Mouse (Mus musculus) stomach, embryonic 16.5 days (tissue): Measurements from ENCODE around the gene Olfr17. TPM values are rescaled to one million over a fixed set of nuclear protein-coding genes. Genes with fewer than 3 reads are reported as not detected.

Source experiments
- polyA plus RNA-seq: library from polyadenylated mRNA; unstranded; fragments of >200 nt; fragmentation: Nextera tagmentation; extraction: Ambion mirVana; gene quantifications from 2 replicates; pipeline ENCODE4 v1.2.1, GENCODE M21; 2015

The Olfr17 gene
- polyA plus RNA-seq, 1 experiment from 2014 or later: not detected

Other genes with a start within 250 kb of the Olfr17 start
- gene Olfr703, start 249.9 kb upstream of the Olfr17 start, polyA plus RNA-seq: not detected in 2 replicates
- not detected in 2 replicates for gene Olfr704, start 230.0 kb upstream of the Olfr17 start, polyA plus RNA-seq
- gene Olfr705, start 216.3 kb upstream of the Olfr17 start, polyA plus RNA-seq: not detected in 2 replicates
- gene Olfr706, start 205.1 kb upstream of the Olfr17 start, polyA plus RNA-seq: not detected in 2 replicates
- gene Olfr707, start 192.0 kb upstream of the Olfr17 start, polyA plus RNA-seq: not detected in 2 replicates
- gene Olfr1532-ps1, start 185.2 kb upstream of the Olfr17 start, polyA plus RNA-seq: not detected in 2 replicates
- not detected in 2 replicates for gene Olfr709-ps1, start 161.0 kb upstream of the Olfr17 start, polyA plus RNA-seq
- gene Olfr710, start 144.9 kb upstream of the Olfr17 start, polyA plus RNA-seq: not detected in 2 replicates
- not detected in 2 replicates for gene Olfr6, start 129.3 kb upstream of the Olfr17 start, polyA plus RNA-seq
- not detected in 2 replicates for gene Olfr711, start 117.8 kb upstream of the Olfr17 start, polyA plus RNA-seq
- gene Olfr2, start 87.1 kb upstream of the Olfr17 start, polyA plus RNA-seq: not detected in 2 replicates
- gene Olfr713, start 62.0 kb upstream of the Olfr17 start, polyA plus RNA-seq: not detected in 2 replicates
- gene Olfr714, start 22.2 kb upstream of the Olfr17 start, polyA plus RNA-seq: not detected in 2 replicates
- not detected in 2 replicates for gene Olfr715b, start 17.1 kb downstream of the Olfr17 start, polyA plus RNA-seq
- not detected in 2 replicates for gene Olfr715, start 37.9 kb downstream of the Olfr17 start, polyA plus RNA-seq
- not detected in 2 replicates for gene Olfr716, start 45.1 kb downstream of the Olfr17 start, polyA plus RNA-seq
- not detected in 2 replicates for gene Nlrp14, start 73.8 kb downstream of the Olfr17 start, polyA plus RNA-seq
- not detected in 2 replicates for gene Rbmxl2, start 116.2 kb downstream of the Olfr17 start, polyA plus RNA-seq